Mouse (Mus musculus): ENCODE data around the gene Igsf21.

DNA sequence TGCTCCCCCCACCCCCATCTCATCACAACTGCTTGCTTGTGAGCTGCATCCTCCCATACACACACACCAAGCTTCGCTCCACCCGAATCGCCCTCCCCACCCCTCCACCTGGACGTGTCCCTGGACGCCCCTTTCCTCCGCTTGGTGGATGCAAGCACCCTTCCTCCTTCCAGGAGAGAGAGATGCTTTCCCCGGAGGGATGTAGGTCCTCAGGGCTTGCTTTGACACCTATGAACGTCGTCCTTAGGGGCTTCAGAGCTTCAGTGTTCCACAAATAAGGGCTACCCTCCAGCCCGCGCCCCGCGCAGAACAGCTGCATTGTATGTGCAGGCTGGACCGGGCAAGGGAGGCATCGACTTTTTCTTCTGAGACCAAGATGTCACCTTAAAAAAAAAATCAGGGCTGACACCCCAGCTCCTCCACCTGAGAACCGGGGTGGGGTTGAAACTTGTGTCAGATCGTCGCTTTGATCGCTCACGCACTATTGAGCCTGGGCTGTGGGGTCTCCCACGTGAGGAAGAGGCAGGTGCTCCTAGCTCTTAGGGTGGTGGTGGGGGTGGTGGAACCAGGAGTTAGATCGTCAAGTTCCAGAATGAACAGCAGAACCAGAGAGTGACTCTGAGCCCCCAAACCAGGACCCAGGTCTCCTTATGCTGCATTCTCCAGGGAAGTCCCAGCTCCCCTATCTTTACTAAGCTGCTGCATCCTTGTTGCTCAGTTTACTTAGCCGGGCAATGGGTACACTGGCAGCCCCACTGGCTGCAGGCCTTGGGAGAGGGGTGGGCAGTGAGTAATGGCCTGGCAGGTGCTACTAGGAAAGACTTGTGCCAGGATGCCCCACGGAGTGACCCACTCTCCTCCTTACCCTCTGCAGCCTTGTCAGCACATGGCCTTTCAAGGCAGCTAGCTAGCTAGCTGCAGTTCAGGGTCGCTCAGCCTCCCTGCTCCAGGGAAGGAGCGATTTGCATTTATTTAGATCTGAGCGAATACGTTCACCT is 721 bp upstream of the Igsf21 start:
- TF ChIP-seq POLR2A (IDR thresholded peaks at IDR 0.05; ENCODE audit: insufficient read length, low read depth): no peak
- no peak for TF ChIP-seq POLR2AphosphoS2 (IDR thresholded peaks at IDR 0.05; ENCODE audit: insufficient read length, low read depth)
- TF ChIP-seq MYOG (IDR thresholded peaks at IDR 0.05; ENCODE audit: control insufficient read depth in 1 of 3, insufficient read depth in 1 of 3, insufficient read length in 2 of 3, low read depth in 2 of 3): no peak
- no peak for TF ChIP-seq SRF (IDR thresholded peaks at IDR 0.05; ENCODE audit: control insufficient read depth, insufficient read length, low read depth)
- no peak for TF ChIP-seq CEBPB (IDR thresholded peaks at IDR 0.05; ENCODE audit: insufficient read depth, poor library complexity, severe bottlenecking)
- TF ChIP-seq E2F4 (IDR thresholded peaks at IDR 0.05; ENCODE audit: insufficient read depth): no peak
- no peak for TF ChIP-seq USF1 (IDR thresholded peaks at IDR 0.05; ENCODE audit: low read depth)
- TF ChIP-seq REST (IDR thresholded peaks at IDR 0.05; ENCODE audit: insufficient read depth, insufficient read length): no peak
- no peak for TF ChIP-seq MAX (IDR thresholded peaks at IDR 0.05; ENCODE audit: low read depth)
- TF ChIP-seq MYOD1 (IDR thresholded peaks at IDR 0.05; ENCODE audit: control insufficient read depth in 1 of 3, insufficient read length in 2 of 3, low read depth in 2 of 3): no peak

Measured in myocyte (in vitro differentiated cells).